Mouse (Mus musculus) 416B (cell line): ENCODE results near the gene Ifrd1.
"Not testable (repeated sequence)": the region's sequence is repeated elsewhere in the genome, so short reads cannot be mapped to it uniquely, and the experiment has no call there.

Source experiments
- DNase-seq: peaks from one replicate; pipeline ENCODE4 v3.0.0; 2011; ENCODE audit warnings: low read depth

The Ifrd1 gene

GRCm38 (mm10) chr12:40199302-40199701 is 49.0 kb downstream of the Ifrd1 start, which contains the start of gene Lsmem1:
Lsmem1 (minus strand) TSS chr12:40199490.
- DNase-seq, result no peak

- DNase-seq, result peak; percentile 30
Measured at GRCm38 (mm10) chr12:40198427-40198826, 49.9 kb downstream of the Ifrd1 start.

GRCm38 (mm10) chr12:40198019-40198418 is 50.3 kb downstream of the Ifrd1 start:
- DNase-seq, result no peak

GRCm38 (mm10) chr12:40197511-40197910 is 50.8 kb downstream of the Ifrd1 start:
- DNase-seq, result no peak

- DNase-seq, result peak; percentile 57
Measured at GRCm38 (mm10) chr12:40185474-40185873, 62.8 kb downstream of the Ifrd1 start.

GRCm38 (mm10) chr12:40177089-40177488 is 71.2 kb downstream of the Ifrd1 start:
- DNase-seq, result peak; percentile 74

- no peak for DNase-seq
Measured at GRCm38 (mm10) chr12:40176158-40176557, 72.1 kb downstream of the Ifrd1 start.

- not testable (repeated sequence) for DNase-seq
Measured at GRCm38 (mm10) chr12:40175171-40175570, 73.1 kb downstream of the Ifrd1 start.

GRCm38 (mm10) chr12:40171637-40172036 is 76.7 kb downstream of the Ifrd1 start:
- peak; percentile 78 for DNase-seq

- no peak for DNase-seq
Measured at GRCm38 (mm10) chr12:40169675-40170074, 78.6 kb downstream of the Ifrd1 start.

GRCm38 (mm10) chr12:40164621-40165020 is 83.7 kb downstream of the Ifrd1 start:
- peak; percentile 72 for DNase-seq

GRCm38 (mm10) chr12:40160777-40161176 is 87.5 kb downstream of the Ifrd1 start:
- DNase-seq, result no peak

GRCm38 (mm10) chr12:40154188-40154587 is 94.1 kb downstream of the Ifrd1 start:
- peak; percentile 80 for DNase-seq

GRCm38 (mm10) chr12:40152353-40153069 is 95.8 kb downstream of the Ifrd1 start:
- DNase-seq, result peak; percentile 50
